Mouse (Mus musculus) liver, postnatal 0 days (tissue): ENCODE data around the gene Ddx49.

Experiments
- CTCF ChIP-seq: sonication (generic); IDR thresholded peaks from 2 replicates; pipeline ENCODE4 v1.5.1; 2016; ENCODE audit warnings: antibody characterized with exemption, low read depth
- EP300 ChIP-seq: IDR thresholded peaks from 2 replicates; pipeline ENCODE4 v1.6.1; 2016; ENCODE audit warnings: antibody characterized with exemption, low read depth, mild to moderate bottlenecking

DNA sequence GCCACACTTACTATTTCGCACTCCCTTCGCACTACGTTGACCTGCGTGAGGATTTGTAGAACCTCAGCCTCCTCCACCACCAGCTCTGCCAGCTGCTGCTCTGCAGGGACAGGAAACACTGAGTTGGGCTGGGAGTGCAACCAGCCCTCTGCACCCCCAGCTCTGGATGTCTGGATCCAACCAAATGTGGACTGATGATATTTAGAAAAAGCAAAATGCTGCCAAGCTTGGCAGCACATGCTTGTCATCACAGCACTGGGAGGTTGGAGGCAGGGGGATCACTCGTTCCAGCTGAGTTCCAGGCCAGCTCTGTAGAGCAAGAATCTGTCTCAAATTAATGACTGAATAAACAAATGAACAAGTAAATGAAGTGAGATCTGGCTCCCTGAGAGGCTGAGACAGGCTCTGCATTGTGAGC is 8.3 kb downstream of the Ddx49 start:
- TF ChIP-seq CTCF: no peak
- no peak for TF ChIP-seq EP300
